Mouse (Mus musculus): ENCODE measurements around the gene Sec61a1. TPM values are rescaled to one million over a fixed set of nuclear protein-coding genes. Genes with fewer than 3 reads are reported as not detected.

Gene Sec61a1
- polyA plus RNA-seq, 1 experiment from 2014 or later = 162 TPM

DNA sequence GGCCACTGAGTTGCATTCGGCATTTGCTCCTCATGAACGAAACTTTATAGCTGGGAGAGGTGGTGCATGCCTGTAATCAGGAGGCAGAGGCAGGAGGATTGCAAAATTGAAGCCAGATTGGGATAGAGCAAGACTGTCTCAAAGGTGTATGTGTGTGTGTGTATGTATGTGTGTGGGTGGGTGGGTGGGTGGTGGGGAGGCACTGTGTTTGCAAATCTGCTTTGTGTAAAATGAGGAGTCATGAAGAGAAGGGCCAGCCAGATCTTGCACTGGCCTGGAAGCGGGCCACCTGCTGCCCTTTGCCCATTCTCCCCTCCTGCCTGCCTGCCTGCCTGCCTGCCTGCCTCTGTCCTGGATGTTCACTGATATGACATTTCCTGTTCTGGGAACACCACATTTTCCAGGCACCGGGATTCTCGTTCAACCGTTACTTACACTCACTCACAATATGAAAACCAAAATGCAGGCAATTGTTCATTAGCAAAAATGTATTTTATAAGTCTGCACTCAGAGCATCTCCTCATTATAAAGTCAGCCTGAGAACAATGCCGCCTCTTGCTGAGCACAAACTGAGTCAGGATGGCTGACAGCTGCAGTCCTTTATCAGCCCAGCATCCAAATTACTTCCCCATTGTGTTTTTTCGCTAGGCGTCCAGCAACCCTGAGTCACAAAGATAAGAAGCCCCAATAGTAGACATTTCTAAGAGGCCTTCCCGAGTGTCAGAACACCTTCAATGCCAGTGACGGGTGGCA, 26.1 kb upstream of the Sec61a1 start:
- Histone ChIP-seq H3K9me3 (no peaks in the 10 kb centered on the region), H3K27me3 (peaks cover 20% of the 10 kb centered on the region), H3K4me3 (no peak overlapping the region), H3K4me2 (no peak overlapping the region; the same call in 1 of the 2 replicates), H3K36me3 (no peaks in the 10 kb centered on the region), H3K9ac (peak overlapping the region; percentile 55; the same call in 1 of the 2 replicates), H3K27ac (peak overlapping the region; percentile 79), H3K4me1 (replicated peaks) (peaks cover 7% of the 10 kb centered on the region)
- 29% methylated on average over 11 of the region's 11 CpGs for WGBS
- no peak for ATAC-seq (ENCODE audit: low FRiP score)

DNA sequence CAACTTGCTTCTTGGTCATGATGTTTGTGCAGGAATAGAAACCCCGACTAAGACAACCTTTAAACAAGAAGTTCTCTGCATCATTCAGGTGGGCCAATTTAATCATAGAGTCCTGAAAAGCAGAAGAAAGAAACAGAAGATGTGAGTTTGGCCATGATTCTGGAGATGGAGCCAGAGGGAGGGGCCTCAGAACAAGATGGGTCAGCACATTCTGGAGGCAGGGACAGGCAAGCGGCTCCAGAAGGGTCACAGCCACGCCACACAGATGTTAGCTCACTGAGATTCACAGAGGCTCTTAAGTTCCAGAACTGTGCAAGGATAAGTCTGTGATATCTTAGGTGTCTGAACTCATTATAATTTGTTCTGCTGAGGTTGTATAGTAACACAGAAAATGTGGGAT, 25.5 kb upstream of the Sec61a1 start:
- Histone ChIP-seq H3K4me2 (no peak overlapping the region), H3K4me3 (no peak overlapping the region), H3K9ac (no peak overlapping the region), H3K9me3 (no peaks in the 10 kb centered on the region), H3K27me3 (peaks cover 20% of the 10 kb centered on the region), H3K4me1 (replicated peaks) (peaks cover 7% of the 10 kb centered on the region), H3K27ac (peak overlapping the region; percentile 49; the same call in 1 of the 2 replicates), H3K36me3 (no peaks in the 10 kb centered on the region)
- no peak for ATAC-seq (ENCODE audit: low FRiP score)
- 89% methylated on average over 3 of the region's 3 CpGs for WGBS

DNA sequence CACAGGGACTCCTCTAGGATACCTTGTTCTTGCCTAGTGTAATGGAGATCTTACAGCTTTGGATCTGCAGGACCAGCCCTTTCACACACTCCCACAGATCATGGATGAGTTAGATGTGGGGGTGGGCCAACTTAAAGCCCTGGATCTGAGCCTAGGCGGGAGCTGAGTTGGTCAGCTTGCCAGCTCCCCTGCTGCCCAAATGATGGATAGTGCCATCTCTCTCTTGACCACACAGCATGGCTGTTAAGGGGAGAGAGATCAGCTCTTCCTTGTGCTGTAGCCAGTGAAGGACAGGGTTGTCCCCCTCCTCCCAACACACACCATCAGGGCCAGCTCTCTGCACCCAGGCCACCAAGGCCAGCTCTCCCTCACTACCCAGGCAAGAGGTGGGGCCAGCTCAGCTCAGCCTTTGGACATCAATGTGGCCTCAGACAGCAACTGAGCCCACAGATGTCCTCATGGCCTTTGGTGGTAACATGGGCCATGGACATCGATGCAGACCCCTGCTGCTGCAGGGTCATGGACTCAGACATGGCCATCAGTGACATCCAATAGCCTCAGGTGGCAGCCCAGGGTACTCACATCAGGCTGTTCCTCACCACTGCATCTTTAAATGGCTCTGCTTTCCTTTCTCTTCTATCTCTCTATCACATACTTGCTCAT, 21.5 kb upstream of the Sec61a1 start:
- no peaks in the 10 kb centered on the region for H3K9me3 ChIP-seq
- no peak overlapping the region for H3K9ac ChIP-seq
- peaks cover 3% of the 10 kb centered on the region for H3K4me1 ChIP-seq (replicated peaks)
- ATAC-seq (ENCODE audit: low FRiP score) = no peak
- 73% methylated on average over 2 of the region's 2 CpGs for WGBS
- H3K27me3 ChIP-seq = no peaks in the 10 kb centered on the region
- no peaks in the 10 kb centered on the region for H3K36me3 ChIP-seq
- H3K4me2 ChIP-seq = no peak overlapping the region
- H3K27ac ChIP-seq = no peak overlapping the region
- H3K4me3 ChIP-seq = no peak overlapping the region

DNA sequence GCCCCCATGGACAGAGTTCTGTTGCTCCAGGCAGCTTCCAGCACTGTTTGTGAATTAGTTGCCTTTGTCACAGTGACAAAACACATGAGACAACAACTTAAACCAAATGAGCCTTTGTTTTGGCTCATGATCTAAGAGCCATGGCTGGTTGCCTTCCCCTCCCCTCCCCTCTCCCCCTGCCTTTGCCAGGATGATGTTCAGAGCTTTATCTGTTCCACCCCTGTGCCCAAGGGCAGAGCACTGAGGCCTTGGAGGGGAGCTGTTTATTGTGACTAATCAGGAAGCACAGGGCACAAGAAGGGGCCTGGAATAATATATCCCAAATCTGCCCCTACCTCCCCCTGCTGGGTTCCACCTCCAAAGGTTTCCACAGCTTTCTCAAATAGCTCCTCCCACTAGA, 11.6 kb upstream of the Sec61a1 start:
- Histone ChIP-seq H3K9me3 (no peaks in the 10 kb centered on the region), H3K36me3 (no peaks in the 10 kb centered on the region), H3K4me3 (no peak overlapping the region), H3K27ac (no peak overlapping the region), H3K27me3 (no peaks in the 10 kb centered on the region), H3K9ac (no peak overlapping the region), H3K4me2 (no peak overlapping the region), H3K4me1 (replicated peaks) (no peaks in the 10 kb centered on the region; the same call in 1 of the 2 replicates)
- ATAC-seq (ENCODE audit: low FRiP score) = no peak

DNA sequence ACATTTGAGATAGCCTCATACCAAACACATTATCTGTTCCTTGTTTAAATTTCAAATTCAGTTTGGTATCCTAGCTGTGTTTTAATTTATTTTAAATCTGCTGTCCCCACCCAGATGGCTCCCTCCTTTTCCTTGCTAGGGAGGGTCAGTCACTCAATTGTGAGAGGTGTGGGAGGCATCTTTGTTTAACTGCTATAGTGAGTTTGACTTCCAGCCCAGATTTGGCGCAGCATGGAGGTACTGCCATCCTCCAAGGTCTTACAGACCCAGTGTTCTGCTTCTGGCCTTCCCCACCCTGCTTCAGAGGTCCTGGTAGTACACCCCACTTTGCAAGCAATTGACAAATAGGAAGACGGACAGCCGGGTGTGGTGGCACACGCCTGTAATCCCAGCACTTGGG, 5.4 kb upstream of the Sec61a1 start:
- 88% methylated on average over 4 of the region's 4 CpGs for WGBS
- no peak for ATAC-seq (ENCODE audit: low FRiP score)
- no peak overlapping the region for H3K9ac ChIP-seq

DNA sequence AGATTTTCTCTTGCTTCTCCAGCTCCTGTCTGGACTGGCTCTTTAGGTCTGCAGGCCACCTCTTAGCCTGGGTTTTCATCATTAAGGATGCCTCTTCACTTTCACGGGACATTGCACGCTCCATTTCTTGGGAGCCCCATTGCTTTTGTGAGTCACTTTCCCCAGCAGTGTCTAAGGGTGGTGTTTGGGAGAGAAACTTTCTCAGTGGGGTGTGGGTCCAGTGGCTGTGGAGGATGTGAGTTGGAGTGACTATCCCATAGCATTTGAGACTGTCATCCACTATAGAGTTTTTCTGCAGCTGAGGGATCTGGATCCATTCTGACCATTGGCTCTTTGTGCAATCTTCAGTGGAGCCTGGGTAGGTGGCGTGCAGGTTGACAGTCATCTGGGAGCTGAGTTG, 4.7 kb upstream of the Sec61a1 start:
- Histone ChIP-seq H3K36me3 (no peaks in the 10 kb centered on the region), H3K4me1 (replicated peaks) (peaks cover 9% of the 10 kb centered on the region), H3K4me2 (no peak overlapping the region), H3K4me3 (no peak overlapping the region), H3K9ac (no peak overlapping the region), H3K9me3 (no peaks in the 10 kb centered on the region), H3K27me3 (no peaks in the 10 kb centered on the region), H3K27ac (no peak overlapping the region)
- ATAC-seq (ENCODE audit: low FRiP score) = no peak
- 93% methylated on average over 3 of the region's 3 CpGs for WGBS

More for the DNA sequence above, 5.4 kb upstream of the Sec61a1 start:
- no peaks in the 10 kb centered on the region for H3K9me3 ChIP-seq
- no peaks in the 10 kb centered on the region for H3K36me3 ChIP-seq
- H3K4me3 ChIP-seq = no peak overlapping the region
- no peak overlapping the region for H3K4me2 ChIP-seq
- H3K4me1 ChIP-seq (replicated peaks) = peaks cover 9% of the 10 kb centered on the region
- no peak overlapping the region for H3K27ac ChIP-seq
- H3K27me3 ChIP-seq = no peaks in the 10 kb centered on the region

DNA sequence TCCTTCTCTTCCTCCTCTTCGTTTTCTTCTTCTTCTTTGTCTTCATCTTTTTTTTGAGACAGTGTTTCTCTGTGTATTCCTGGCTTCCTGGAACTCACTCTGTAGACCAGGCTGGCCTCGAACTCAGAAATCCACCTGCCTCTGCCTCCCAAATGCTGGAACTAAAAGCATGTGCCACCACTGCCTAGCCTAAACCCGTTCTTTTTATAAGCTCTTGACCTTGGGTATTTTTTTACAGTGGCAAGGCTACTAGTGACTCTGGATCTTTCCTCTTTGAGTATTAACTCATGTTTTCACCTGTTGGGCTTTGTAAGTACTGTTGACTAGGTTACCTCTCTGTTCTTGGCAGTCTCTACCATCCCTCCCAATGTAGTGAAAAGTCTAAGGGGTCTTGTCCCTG, 4.3 kb upstream of the Sec61a1 start:
- no peak for ATAC-seq (ENCODE audit: low FRiP score)
- Histone ChIP-seq H3K4me2 (no peak overlapping the region), H3K36me3 (no peaks in the 10 kb centered on the region), H3K27me3 (no peaks in the 10 kb centered on the region), H3K4me3 (no peak overlapping the region), H3K9me3 (no peaks in the 10 kb centered on the region), H3K9ac (no peak overlapping the region), H3K4me1 (replicated peaks) (peaks cover 9% of the 10 kb centered on the region), H3K27ac (no peak overlapping the region)
- WGBS = 76% methylated on average over 3 of the region's 3 CpGs

DNA sequence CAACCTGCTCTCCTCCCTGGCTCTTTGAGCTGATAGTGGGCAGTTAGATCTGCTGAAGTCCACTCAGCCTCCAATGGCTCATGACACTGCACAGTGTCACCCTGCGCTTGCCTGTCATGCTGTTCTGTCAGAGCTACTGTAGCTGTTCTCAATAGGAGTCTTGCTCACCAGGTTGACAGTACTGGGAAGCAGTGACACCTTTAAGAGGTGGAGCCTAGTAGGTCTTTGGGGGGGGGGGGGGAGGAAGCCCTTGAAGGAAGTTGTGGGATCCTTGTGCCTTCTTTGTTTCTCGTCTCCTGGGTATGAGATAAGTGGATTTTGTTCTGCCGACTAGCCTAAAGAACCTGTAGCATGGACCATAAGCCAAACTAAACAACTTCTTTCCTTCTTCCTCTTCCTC, 3.9 kb upstream of the Sec61a1 start:
- Histone ChIP-seq H3K27me3 (no peaks in the 10 kb centered on the region), H3K4me2 (no peak overlapping the region), H3K36me3 (no peaks in the 10 kb centered on the region), H3K4me3 (no peak overlapping the region), H3K4me1 (replicated peaks) (peaks cover 13% of the 10 kb centered on the region), H3K9me3 (no peaks in the 10 kb centered on the region), H3K27ac (no peak overlapping the region), H3K9ac (no peak overlapping the region)
- WGBS = 79% methylated on average over 3 of the region's 3 CpGs
- ATAC-seq (ENCODE audit: low FRiP score) = no peak

DNA sequence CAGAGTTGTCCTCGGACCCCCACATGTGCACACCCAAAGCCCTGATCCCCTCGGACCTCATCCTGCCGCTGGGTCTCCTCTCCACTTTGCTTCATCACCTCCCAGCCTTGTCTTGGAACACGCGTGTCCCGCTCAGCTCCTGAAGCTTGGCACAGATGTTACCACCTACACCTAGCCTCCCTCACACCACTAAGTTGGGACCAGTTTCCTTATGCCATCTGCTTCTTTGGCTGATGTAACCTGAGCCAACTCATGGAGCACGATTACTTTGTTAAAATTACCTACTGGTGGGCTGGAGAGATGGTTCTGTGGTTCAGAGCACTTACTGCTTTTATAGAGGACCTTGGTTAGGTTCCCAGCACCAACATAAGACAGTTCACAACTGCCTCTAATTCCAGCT, 3.1 kb upstream of the Sec61a1 start:
- no peaks in the 10 kb centered on the region for H3K9me3 ChIP-seq
- H3K4me3 ChIP-seq = no peak overlapping the region
- H3K27ac ChIP-seq = no peak overlapping the region
- H3K4me2 ChIP-seq = no peak overlapping the region
- no peaks in the 10 kb centered on the region for H3K36me3 ChIP-seq
- 87% methylated on average over 7 of the region's 7 CpGs for WGBS
- no peak for ATAC-seq (ENCODE audit: low FRiP score)
- no peaks in the 10 kb centered on the region for H3K27me3 ChIP-seq
- H3K4me1 ChIP-seq (replicated peaks) = peaks cover 21% of the 10 kb centered on the region
- no peak overlapping the region for H3K9ac ChIP-seq

DNA sequence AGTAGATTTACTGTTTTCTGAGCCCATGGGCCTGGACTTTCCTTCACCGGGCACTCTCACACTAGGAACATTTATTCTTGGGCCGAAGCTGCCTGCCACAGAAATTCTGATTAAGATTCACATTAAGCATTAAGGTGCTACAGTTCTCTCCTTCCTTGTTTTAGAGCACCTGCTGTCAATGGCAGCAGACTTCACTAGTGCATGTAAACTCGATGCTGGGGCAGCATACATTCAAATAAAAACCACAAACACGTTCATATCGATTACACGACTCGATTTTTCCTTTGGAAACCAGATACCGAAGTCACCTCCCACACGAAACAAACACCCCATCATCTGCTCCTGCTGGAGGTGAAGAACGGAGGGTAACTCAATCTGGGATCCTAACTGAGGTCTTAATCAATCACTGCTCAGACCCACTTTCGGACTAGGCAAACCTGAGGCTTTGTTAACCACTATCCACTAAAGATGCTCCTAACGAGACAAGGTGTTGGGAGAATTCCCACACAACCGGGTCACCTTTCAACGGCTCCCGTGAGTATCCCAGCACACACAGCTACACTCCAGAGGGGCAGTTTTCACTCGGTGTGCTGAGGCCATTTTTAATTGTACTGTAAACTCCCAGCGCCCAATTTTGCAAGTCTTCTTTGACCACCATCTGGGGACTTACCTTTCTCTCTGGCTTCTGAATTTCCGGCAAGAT, 853 bp downstream of the Sec61a1 start:
- WGBS = 18% methylated on average over 18 of the region's 18 CpGs

DNA sequence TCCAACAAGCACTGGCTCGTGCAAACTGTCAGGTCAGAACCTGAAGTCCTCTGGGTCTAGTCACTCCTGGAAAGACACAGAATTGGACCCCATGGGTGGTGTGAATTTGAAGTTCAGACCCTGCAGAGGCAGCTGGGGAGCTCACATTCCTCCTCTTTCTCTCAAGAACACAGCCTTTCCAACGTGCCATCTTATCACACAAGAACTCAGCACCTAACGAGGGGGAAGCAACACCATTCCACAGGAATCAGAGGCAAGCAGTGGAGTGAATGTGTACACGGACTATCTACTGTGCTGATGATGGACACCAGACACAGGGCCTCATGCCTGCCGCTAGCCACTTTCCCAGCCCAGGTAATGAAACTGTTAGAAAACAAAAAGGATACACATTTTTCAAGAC, 2.0 kb downstream of the Sec61a1 start:
- H3K9ac ChIP-seq = peak overlapping the region; percentile 91
- no peaks in the 10 kb centered on the region for H3K9me3 ChIP-seq
- peaks cover 35% of the 10 kb centered on the region for H3K4me1 ChIP-seq (replicated peaks)
- no peak overlapping the region for H3K4me3 ChIP-seq
- H3K36me3 ChIP-seq = peaks cover 44% of the 10 kb centered on the region
- H3K4me2 ChIP-seq = peak overlapping the region; percentile 72
- no peak for ATAC-seq (ENCODE audit: low FRiP score)
- no peak overlapping the region for H3K27ac ChIP-seq
- 81% methylated on average over 5 of the region's 5 CpGs for whole genome bisulfite sequencing
- H3K27me3 ChIP-seq = no peaks in the 10 kb centered on the region

More for the DNA sequence above, 853 bp downstream of the Sec61a1 start:
- ATAC-seq (ENCODE audit: low FRiP score) = no peak
- H3K4me2 ChIP-seq = peak overlapping the region; percentile 72
- no peaks in the 10 kb centered on the region for H3K27me3 ChIP-seq
- peak overlapping the region; percentile 82 for H3K4me3 ChIP-seq
- H3K36me3 ChIP-seq = peaks cover 33% of the 10 kb centered on the region
- peaks cover 35% of the 10 kb centered on the region for H3K4me1 ChIP-seq (replicated peaks)
- peak overlapping the region; percentile 91 for H3K9ac ChIP-seq
- H3K9me3 ChIP-seq = no peaks in the 10 kb centered on the region
- H3K27ac ChIP-seq = peak overlapping the region; percentile 91

DNA sequence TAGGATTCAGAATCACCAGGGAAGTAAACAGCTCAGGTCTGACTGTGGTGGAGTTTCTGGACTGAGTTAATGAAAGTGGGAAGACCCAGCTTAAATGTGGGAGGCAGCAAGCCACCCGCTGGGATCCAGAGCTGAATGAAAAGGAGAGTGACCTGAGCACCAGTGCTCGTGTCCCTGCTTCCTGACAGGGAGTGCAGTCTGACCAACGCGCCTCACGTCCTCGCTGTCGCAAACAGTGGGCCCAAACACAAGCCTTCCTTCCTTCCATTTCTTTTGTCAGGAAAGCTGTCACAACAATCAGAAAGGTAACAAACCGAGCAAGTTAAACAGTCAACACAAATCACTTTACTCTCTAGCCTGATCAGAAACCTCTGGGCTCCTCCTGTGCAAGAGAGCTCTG, 2.7 kb downstream of the Sec61a1 start:
- no peaks in the 10 kb centered on the region for H3K27me3 ChIP-seq
- H3K4me2 ChIP-seq = no peak overlapping the region
- H3K36me3 ChIP-seq = peaks cover 51% of the 10 kb centered on the region
- H3K4me1 ChIP-seq (replicated peaks) = peaks cover 35% of the 10 kb centered on the region
- no peaks in the 10 kb centered on the region for H3K9me3 ChIP-seq
- H3K4me3 ChIP-seq = no peak overlapping the region
- ATAC-seq (ENCODE audit: low FRiP score) = no peak
- WGBS = 83% methylated on average over 8 of the region's 8 CpGs
- H3K9ac ChIP-seq = peak overlapping the region; percentile 3; the same call in 1 of the 2 replicates
- H3K27ac ChIP-seq = no peak overlapping the region

All from hindbrain, embryonic 13.5 days (tissue).